Mouse (Mus musculus) spleen, postnatal 4 days (tissue): ENCODE measurements around the gene Zfp146.
A peak's percentile ranks its signal among the peaks of the same experiment; 100 is the strongest.
"Not testable (repeated sequence)": the region's sequence is repeated elsewhere in the genome, so short reads cannot be mapped to it uniquely, and the experiment has no call there.

Experiments used
- DNase-seq, 2 experiments: peaks; one replicate each; pipeline ENCODE4 v3.0.0; 2022; ENCODE audit warnings: low spot score in 2 of 2

Gene Zfp146

GRCm38 (mm10) chr7:30122188-30122530 is 47.4 kb downstream of the Zfp146 start:
- DNase-seq: no peak

GRCm38 (mm10) chr7:30121308-30122187 is 48.0 kb downstream of the Zfp146 start, which contains the start of gene Zfp382:
TSS of gene Zfp382 (plus strand) at chr7:30121942.
- peak; percentile 86 to 93 for DNase-seq

GRCm38 (mm10) chr7:30117935-30118334 is 51.6 kb downstream of the Zfp146 start:
- not testable (repeated sequence) for DNase-seq

GRCm38 (mm10) chr7:30116076-30116475 is 53.5 kb downstream of the Zfp146 start:
- DNase-seq: no peak
